Mouse (Mus musculus): ENCODE data around the gene Vamp1.

The Vamp1 gene

DNA sequence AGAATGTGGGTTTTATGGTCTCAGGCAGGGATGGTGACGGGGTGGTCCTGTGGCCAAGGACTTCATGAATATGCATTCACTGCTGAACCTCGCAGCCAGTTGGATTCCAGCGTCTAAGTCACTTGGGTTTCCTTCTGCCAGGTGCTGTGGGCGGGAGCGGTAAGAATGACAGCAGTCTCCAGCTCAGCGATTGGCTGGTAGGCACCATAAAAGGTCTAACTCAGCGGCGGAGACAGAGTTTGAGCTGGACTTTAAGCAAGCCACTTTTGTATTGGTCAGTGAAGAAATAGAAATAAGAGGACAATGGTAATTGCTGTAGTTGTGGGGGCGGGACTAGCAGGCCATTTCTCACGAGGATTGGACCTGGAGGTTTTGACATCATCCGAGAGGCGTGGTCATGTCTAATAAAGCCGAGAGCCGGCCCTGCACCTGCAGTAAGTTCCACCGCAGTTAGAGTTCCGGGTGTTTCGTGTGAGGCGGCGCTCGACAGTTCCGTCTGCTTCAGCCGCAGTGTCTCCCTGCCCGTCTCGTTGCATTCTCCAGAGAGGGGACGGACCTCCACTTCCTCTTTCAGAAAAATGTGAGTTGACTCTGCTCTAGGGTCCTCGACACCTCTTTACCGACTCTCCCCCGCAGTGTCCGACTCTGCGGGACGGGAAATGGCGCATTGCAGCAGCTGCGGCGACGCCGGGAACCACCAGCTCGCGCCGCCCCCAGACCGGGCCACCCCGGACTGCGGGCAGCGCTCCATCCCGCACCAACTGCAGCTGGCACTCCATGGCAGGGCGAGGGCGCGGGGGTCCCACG lies at the start of gene Vamp1:
Gene Vamp1, plus strand, starts transcription at position 404 of the 807 bp plus-strand sequence.
- peak; percentile 92 for DNase-seq

DNA sequence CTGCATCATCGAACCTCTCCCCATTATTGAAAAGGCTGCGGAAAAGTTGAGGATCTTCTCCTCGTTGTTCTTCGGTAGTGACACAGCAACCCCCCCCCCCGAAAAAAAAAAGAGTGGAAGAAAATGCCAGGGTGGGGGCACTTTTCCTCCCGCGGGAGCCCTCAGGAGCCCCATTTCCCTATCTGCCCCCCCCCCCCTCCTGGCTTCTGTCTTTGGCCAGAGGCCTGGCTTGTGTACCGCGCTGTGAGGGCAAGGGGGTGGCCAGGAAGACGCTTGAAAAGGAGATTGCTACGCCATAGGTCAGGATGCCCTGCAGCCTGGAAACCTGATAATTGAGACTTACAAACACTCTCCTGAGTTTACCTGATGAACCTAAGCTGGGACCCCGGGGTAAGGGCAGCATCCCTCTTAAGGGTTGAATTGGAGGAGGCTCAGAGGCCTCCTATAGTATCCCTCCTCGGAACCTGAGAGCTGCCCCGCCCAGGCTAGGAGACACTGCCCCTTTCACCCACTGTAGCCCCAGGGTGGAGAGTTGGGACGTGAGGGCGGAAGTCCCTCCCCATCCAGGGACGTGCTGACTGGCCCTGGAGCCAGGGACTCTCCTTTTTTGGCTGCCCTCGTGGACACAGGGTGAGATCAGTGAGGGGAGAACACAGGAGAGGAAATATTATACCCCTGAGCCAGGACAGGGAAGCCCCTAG lies 49.1 kb upstream of the Vamp1 start, which contains the start of gene Gapdh:
Gene Gapdh, minus strand, starts transcription at position 417 of the 701 bp plus-strand sequence.
- DNase-seq, result peak; percentile 80

DNA sequence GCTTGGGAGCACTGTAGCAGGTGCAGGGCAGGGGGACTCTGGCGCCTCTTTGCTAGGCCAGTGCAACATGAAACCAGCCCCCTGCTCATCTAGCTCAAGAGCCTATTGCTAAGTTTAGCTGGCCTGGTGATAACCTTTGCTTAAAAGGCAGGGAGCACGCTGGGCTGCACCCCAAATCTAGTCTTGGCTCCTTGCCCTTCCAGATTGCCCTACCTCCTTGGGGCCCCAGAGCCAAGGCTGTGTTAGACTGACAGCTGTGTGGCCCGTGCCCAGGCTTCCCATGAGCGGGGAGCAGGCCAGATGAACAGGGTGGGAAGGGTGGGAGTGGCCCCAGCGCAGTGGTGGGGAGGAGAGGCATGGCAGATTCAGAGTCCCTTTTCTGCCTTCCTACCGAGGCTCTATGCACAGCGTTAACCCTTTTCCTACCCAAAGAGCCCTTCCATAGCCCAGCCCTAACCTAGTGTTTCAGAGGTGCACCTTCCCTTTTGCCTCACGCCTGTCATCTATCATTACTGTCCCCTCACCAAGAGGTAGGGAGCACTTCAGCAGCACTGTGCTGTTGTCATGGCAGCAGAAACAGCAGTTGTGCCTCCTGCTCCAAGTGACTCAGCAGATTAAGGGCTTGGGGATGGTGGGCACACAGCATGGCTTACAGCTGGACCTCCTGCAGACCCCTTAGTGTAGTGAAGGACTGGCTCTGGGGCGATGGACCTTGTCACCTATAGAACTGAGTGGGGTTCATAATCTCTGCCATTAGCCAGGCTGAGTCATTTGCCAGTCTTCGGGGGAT lies 48.3 kb upstream of the Vamp1 start:
- peak; percentile 60 for DNase-seq

DNA sequence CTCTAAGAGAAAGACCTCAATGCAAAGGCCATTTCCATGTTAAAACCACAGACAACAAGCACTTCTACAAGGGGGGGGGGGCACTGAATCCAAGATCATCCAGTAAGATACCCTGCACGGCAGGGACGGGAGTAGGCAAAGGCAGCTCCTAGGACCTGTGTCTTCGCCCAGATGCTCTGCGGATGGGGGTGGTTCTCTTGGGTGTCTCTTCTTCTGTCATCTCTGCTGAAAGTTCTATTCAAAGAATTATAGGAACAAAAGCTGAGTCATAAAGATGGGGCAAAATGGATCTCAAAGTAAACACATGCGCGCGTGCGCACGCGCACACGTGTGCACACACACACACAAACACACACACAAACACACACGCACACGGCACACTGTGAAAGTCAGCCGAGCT lies 47.3 kb upstream of the Vamp1 start:
- DNase-seq, result no peak

DNA sequence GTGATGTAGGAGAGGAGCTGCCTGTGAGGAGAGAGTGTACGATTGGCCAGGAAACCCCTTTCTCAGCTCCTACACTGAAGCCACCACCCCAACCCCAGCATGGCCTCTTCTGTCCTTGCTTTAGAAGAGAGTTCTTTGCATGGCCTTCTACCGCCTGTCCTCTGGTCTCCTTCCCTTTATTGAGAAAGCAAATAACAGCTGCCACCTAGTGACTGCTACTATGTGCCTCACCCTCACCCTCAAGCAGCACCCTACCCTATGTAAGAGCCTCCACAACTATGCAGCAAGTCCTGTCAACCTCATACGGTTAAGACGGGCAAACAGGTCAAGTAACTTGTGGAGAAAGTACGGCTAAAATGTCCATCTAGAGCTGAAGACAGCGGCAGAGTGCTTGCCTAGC lies 45.2 kb upstream of the Vamp1 start:
- no peak for DNase-seq

DNA sequence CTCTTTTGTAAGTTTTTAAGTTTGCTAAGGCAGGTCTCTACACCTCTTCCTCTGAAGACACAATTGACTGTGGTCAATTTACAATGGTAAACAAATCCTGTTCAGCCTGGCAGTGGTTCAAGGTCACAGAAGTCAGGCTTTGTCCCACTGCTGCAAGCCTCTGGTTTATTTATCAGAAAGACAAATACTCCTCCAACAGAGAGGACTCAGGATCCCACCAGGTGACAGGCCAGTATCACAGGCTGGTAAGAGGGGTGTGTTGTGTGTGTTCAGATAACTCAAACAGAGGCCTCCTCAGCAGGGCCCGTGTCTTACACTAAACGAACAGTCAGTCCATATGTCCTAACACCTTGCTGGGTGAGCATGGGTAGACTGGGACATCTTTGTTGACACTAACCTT lies 42.9 kb upstream of the Vamp1 start:
- no peak for DNase-seq

DNA sequence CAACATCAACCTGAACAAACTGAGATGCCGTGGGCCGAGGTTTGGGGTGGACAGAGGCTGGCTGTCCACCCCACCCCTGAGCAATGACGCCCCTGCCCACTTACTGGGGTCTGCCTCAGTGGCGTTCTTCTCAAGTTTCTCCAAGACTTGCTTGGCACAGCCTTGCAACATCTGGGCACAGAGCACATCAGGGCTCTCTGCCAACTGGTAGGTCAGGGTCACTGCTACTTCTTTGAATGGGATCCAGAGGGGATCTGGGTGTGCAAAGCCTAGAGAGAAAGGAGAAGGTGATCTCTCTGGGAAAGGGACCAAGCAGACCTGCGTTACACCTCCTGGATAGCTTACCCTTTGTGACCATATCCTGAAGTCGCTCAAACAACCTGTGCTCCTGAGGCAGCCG lies 42.1 kb upstream of the Vamp1 start:
- no peak for DNase-seq

DNA sequence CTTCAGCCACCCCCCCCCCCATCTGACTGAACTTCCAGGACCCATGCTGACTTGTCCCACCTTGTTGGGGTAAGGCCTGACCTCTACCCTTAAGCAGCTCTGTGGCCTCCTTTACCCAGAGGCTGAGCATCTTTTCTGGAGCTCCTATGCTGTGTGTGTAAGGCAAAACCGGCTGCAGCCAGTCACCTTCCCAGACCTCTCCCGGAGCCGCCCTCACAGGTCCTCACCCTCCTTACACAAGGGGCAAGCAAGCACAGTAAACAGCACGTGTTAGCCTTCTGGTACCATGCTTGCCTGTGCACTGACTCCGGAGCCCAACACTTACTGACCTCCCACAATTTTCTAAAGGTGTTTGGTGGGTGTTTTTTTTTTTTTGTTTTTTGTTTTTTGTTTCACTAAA lies 39.9 kb upstream of the Vamp1 start:
- DNase-seq, result no peak

DNA sequence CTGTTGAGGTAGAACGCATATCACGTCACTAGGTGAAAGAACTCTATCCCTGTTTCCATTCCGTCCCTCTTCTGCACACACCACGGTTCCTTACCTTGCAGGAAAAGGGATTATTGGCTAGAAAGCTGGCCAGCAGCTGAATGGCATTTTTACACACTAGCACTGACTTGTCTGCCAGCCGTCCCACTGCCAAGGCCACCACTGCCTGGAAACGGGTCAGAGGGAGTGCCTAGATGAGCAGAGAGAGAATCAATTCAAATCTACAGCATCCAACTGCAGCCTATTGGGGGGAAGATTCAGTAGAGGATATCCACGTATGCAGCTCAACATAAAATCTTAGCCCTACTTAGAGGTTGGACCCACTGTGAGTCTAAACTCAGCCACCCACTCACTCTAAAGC lies 35.8 kb upstream of the Vamp1 start:
- no peak for DNase-seq

DNA sequence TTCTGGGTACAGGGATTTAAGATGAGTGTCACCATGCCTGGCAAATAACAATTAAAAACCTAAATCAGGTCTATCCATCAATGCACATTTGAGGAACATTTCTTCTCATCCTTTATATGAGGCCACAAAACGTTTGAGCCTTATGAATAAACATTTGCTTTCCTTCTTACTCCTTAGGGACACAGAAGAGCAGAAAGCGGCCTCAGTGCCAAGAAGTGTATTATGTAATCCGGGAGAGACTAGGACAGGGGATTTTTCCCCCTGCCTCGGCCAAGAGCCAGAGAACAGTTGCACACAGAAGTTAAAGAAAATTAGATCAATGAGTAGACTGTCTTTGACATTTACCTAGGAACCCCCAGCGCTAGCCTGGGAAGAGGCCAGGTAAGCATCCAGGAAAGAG lies 33.2 kb upstream of the Vamp1 start:
- no peak for DNase-seq

DNA sequence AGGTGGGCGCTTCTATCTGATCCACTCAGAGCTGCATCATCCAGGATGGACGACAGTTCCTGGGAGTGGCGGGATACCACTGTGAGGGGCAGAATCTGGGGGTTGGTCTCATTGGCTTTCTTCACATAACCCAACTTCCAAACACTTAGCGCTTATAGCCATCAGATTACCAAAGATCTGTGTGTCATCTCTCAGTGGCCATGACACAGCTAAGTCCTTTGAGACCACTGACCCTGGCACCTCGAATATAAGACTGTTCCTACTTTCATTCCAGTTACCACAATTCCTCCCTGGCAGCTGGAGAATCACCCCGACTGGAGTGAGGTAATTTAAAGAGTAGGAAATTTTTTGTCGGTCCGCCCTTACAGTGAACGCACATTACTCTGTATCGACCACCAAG lies 29.1 kb upstream of the Vamp1 start:
- no peak for DNase-seq

DNA sequence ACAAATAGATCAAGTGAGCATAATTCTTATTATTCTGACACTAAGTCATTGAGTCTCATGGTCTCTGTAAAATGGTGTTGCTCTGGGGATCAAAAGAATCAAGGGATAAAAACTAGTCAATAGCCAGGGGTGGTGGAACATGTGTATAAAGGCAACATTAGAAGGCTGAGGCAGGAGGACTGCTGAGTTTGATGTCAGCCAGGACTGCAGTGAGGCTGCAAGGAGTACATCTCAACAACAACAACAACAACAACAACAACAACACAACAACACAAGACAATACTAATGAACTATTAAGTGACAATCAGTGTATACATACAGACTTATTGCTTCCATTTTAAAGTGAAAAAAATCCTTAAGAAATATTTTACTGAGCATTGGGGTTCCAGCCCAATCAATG lies 24.5 kb upstream of the Vamp1 start:
- no peak for DNase-seq

DNA sequence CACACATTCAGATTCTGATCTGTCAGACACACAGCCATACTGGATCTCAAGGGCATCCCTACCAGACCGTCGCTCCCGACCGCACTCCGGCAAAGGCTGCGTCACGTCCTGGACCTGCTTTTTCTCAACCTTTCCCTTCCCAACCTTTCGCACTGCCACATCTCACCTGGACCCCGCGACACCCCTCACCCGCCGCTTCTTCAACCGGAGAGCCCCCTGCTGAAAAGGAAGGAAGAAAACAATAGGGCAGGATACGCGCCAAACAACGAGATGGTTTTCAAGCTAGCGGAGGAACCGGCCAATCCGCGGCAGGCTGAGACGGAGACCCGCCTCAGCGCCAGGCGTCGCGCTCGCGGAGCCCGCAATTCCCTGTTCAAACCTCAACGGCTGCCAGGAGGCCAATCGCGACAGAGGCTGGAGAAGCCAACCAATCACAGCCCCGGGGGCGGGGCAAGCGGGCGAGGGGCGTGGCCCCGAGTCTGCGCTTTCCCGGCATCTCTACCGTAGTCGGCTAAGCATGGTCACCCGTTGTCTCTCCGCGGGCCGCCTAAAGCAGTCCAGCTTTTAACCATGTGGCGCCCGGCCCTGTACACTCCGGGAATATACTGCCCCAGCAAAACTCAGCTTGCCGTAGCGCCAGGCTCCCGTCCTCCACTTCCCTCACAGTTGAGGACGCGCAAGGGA lies 23.9 kb upstream of the Vamp1 start, which contains the start of the genes Ncapd2 and Mrpl51:
Gene Ncapd2, minus strand, starts transcription at position 370 of the 684 bp plus-strand sequence.
Gene Mrpl51, plus strand, starts transcription at position 470 of the 684 bp plus-strand sequence.
- peak; percentile 99 for DNase-seq

DNA sequence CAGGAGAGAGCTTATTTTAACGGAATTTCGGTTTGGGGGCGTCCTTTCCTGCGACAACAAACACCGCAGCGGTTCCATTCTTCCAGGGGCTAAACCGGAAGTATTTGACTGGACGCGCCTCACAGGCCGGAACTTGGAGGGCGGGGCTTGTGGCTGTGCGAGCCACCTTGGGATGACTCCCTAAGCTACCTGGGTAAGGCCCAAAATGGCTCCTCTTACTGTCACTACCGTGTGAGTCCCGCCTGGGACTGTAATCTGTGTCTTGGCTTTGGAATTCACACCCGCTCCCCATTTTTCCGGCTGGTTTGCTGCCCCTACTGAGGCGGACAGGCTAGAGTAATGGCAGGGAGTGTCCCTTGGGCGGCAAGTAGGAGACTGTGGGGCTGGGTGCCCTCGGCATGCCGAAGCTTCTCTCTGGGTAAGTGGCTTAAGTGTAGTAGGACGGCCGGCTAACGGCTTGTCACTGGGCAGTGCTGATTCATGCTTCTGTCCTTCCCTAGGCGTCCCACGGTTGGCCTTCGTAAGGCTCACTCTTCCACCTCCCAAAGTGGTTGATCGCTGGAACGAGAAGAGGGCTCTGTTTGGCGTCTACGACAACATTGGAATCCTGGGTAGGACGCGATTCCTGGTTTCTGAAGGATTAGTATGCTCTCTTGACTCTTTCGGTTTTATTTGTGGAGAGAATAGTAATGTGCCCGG lies 23.2 kb upstream of the Vamp1 start:
- DNase-seq, result peak; percentile 96

DNA sequence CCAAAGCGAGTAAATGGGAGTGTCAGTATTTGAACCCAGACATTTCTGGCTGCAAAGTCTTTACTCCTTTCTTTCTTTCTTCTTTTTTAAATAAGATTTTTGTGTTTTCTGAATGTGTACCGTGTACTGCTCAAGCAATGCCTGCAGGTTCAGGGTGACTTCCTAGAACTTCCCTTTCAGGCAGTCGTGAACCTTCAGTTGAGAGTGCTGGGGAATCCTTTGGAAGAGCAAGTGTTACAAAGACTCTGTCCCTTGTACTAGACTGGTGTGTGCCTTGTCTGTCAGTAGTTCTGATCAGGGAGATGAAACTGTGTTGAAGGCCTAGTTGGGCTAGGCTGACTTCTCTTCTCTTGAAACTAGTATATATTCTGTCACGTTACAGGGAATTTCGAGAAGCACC lies 22.5 kb upstream of the Vamp1 start:
- DNase-seq, result no peak

DNA sequence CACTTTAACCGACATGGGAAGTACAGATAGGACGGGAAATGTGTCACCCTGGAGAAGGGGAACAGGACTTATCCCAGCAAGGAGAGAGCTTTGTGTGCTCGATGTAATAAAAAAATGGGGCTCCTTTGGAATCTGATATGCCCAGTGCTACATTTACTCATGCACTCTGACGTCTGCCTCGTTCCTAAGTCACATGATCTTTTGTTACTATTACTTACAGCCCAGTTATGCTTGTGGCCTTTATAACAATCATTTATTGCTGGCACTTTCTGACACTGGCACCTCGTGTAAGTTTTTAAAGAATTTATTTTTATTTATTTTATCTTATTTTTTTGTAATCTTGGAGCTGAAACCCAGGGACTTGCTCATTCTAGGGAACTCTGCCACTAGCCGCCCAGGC lies 22.0 kb upstream of the Vamp1 start:
- no peak for DNase-seq

DNA sequence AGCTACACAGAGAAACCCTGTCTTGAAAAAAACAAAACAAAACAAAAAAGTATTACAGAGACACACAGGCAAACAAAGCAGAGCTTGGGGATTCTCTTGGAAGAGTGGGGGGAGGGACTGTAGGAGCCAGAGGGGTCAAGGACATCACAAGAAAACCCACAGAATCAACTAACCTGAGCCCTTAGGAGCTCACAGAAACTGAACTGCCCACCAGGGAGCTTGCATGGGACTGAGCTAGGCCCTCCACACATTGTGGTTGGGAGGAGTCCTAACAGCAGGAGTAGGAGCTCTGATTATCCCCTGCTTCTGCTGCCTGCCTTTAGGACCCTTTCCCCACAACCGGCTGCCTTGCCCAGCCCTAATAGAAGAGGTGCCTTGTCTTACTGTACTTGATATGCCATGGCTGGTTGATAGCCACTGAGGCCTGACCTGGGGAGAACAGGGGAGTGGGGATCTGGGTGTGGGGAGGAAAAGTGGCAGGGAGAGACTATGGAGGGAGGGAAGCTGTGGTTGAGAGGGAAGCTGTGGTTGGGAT lies 19.7 kb upstream of the Vamp1 start:
- DNase-seq, result no peak

DNA sequence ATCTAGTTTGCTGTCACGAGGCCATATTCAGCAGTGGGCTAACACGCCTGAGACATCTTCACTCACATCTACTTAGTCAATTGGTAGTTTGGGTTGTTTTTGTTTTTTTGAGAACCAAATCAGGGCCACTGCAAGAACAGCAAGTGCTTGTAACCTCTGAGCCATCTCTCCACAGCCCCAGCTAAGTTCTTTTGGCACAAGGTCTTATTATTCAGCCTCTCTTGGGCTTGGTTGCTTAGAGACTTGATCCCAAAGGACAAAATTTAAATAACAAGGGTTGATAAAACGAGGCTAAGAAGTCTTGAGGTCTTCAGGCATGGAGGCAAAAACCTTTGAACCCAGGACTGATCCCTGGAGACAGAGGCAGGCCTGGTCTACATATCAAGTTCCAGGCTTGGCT lies 19.1 kb upstream of the Vamp1 start:
- no peak for DNase-seq

DNA sequence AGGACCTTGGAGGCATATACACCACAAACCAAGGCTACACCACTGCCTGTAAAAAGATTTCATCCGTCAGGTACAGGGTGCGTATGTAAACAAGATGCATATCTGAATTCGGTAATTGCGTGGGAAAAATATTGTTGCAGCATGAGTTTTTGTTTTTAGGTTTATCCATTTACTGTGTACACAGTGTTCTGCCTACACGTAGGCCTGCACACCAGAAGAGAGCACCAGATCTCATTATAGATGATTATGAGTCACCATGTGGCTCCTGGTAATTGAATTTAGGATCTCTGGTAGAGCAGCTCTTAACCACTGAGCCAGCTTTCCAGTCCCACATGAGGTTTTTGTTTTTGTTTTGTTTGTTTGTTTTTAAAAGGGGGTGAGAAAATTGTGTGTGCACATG lies 18.2 kb upstream of the Vamp1 start:
- no peak for DNase-seq

DNA sequence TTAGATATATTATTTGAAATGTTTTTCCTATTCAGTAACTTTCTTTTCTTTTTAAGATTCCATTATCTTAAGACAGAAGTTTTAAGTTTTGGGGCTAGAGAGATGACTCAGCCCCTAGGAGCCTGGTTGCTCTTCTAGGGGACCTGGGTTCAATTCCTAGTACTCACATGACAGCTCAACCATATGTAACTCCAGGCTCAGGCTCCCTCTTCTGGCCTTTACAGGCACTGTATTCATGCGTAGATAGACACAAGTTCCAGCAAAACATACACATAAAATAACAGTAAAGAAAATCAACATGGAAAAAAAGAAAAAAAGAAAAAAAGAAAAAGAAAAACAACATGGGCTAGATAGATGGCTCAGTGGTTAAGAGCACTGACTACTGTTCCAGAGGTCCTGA lies 4.9 kb upstream of the Vamp1 start:
- DNase-seq, result no peak

DNA sequence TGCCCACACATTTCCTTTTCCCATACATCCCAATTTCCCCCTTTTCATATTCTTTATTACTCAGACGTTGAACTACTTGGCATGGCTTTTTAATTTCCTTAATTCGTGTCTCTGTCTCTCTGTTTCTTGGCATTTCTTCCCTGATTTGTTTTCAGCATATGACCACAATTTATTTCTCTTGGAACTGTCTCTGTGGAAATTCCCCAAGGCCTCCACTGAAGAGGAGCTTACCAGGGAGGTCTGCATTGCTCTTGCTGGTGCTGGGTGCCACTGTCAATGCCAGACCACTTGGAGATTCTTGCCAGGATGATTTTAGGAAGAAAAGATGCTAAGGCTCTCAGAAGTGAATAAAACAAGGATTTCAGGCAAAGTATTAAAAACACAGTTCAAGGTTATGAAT lies 2.7 kb upstream of the Vamp1 start:
- no peak for DNase-seq

DNA sequence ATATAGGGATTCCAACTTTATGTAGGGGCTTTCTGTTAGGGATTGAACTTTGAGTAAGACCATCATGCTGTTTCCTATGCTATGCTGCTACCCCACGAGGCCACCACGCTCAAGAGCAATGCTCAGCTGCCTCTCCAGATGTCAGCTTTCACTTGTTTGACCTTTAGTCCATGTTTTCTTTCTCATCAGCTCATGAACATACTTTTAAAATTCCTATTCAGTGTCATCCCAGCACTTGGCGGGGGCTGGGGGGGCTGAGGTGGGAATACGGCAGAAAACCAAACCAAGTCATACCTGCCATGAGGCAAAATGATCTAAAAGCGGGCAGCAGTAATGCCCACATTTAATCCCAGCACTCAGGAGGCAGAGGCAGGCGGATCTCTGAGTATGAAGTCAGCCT lies 2.2 kb upstream of the Vamp1 start:
- no peak for DNase-seq

Data from liver (tissue).